Mouse (Mus musculus) heart, embryonic 15.5 days (tissue): ENCODE results near the gene Fzd4. TPM values are rescaled to one million over a fixed set of nuclear protein-coding genes. Genes with fewer than 3 reads are reported as not detected.

Experiments
- ATAC-seq: fragments of 200-750 bp; cut with Nextera tagmentation; replicated peaks from 2 replicates; pipeline ENCODE4 v1.8.0; 2017; ENCODE audit warnings: low read depth, moderate TSS enrichment; ENCODE audit not compliant: insufficient number of reproducible peaks, insufficient read depth, low FRiP score
- H3K27ac ChIP-seq: fragments of 300-500 bp; sonication (generic); 2 replicates; pipeline ENCODE4 v1.5.1; 2015; ENCODE audit warnings: mild to moderate bottlenecking, inconsistent platforms
- H3K27me3 ChIP-seq: fragments of 300-500 bp; sonication (generic); 2 replicates; pipeline ENCODE4 v1.6.1; 2015; ENCODE audit warnings: inconsistent platforms
- H3K36me3 ChIP-seq: fragments of 300-500 bp; sonication (generic); 2 replicates; pipeline ENCODE4 v1.6.1; 2015; ENCODE audit warnings: mild to moderate bottlenecking, inconsistent platforms
- H3K4me1 ChIP-seq: fragments of 300-500 bp; sonication (generic); replicated peaks from 2 replicates; pipeline ENCODE4 v1.6.1; 2015; ENCODE audit warnings: inconsistent platforms
- H3K4me2 ChIP-seq: fragments of 300-500 bp; sonication (generic); 2 replicates; pipeline ENCODE4 v1.6.1; 2015; ENCODE audit warnings: inconsistent platforms, mild to moderate bottlenecking, moderate library complexity
- H3K4me3 ChIP-seq: fragments of 300-500 bp; sonication (generic); 2 replicates; pipeline ENCODE4 v1.5.1; 2015; ENCODE audit warnings: mild to moderate bottlenecking, inconsistent platforms
- H3K9ac ChIP-seq: fragments of 300-500 bp; sonication (generic); 2 replicates; pipeline ENCODE4 v1.6.1; 2015; ENCODE audit warnings: mild to moderate bottlenecking, inconsistent platforms
- H3K9me3 ChIP-seq: fragments of 300-500 bp; sonication (generic); replicated peaks from 2 replicates; pipeline ENCODE4 v1.6.1; 2016; ENCODE audit warnings: inconsistent platforms
- WGBS: fragments of 180-500 bp; shearing (Covaris S2); methylation state at CpG from one replicate; pipeline ENCODE4 v1.1.7; 2015; ENCODE audit warnings: mixed read lengths; 5-methylcytosine and 5-hydroxymethylcytosine counted together
- polyA plus RNA-seq: library from polyadenylated mRNA; unstranded; fragments of >200 nt; fragmentation: Nextera tagmentation; extraction: Ambion mirVana; gene quantifications from 2 replicates; pipeline ENCODE4 v1.2.1, GENCODE M21; 2015

Fzd4 gene
- polyA plus RNA-seq, 1 experiment from 2014 or later = 9.3 TPM

- Histone ChIP-seq H3K9me3 (no peaks in the 10 kb centered on the region), H3K4me2 (no peak overlapping the region), H3K4me1 (peaks cover 13% of the 10 kb centered on the region), H3K27ac (no peak overlapping the region), H3K4me3 (no peak overlapping the region), H3K27me3 (no peaks in the 10 kb centered on the region), H3K9ac (no peak overlapping the region), H3K36me3 (no peaks in the 10 kb centered on the region)
- ATAC-seq = no peak
- 88% methylated on average over 3 of the region's 3 CpGs for WGBS
Observed at GRCm38 (mm10) chr7:89382892-89383291, 21.3 kb upstream of the Fzd4 start.

- ATAC-seq = no peak
- H3K4me3 ChIP-seq = no peak overlapping the region
- 64% methylated on average over 3 of the region's 3 CpGs for whole genome bisulfite sequencing
- H3K36me3 ChIP-seq = no peaks in the 10 kb centered on the region
- H3K9ac ChIP-seq = no peak overlapping the region
- H3K9me3 ChIP-seq = no peaks in the 10 kb centered on the region
- H3K4me1 ChIP-seq = peaks cover 16% of the 10 kb centered on the region
- H3K27me3 ChIP-seq = no peaks in the 10 kb centered on the region
- H3K4me2 ChIP-seq = no peak overlapping the region
- no peak overlapping the region for H3K27ac ChIP-seq
Observed at GRCm38 (mm10) chr7:89388981-89389380, 15.2 kb upstream of the Fzd4 start.

GRCm38 (mm10) chr7:89390660-89391059, 13.5 kb upstream of the Fzd4 start:
- H3K9ac ChIP-seq = no peak overlapping the region
- WGBS = 56% methylated on average over 2 of the region's 2 CpGs
- H3K27me3 ChIP-seq = no peaks in the 10 kb centered on the region
- ATAC-seq = no peak
- H3K27ac ChIP-seq = no peak overlapping the region
- no peak overlapping the region for H3K4me2 ChIP-seq
- H3K36me3 ChIP-seq = no peaks in the 10 kb centered on the region
- no peak overlapping the region for H3K4me3 ChIP-seq
- H3K4me1 ChIP-seq = peaks cover 16% of the 10 kb centered on the region
- H3K9me3 ChIP-seq = no peaks in the 10 kb centered on the region

- no peak overlapping the region for H3K4me2 ChIP-seq
- H3K36me3 ChIP-seq = no peaks in the 10 kb centered on the region
- no peak overlapping the region for H3K4me3 ChIP-seq
- H3K27me3 ChIP-seq = no peaks in the 10 kb centered on the region
- H3K4me1 ChIP-seq = peaks cover 14% of the 10 kb centered on the region
- no peak overlapping the region for H3K9ac ChIP-seq
- ATAC-seq = no peak
- WGBS = 88% methylated on average over 3 of the region's 3 CpGs
- no peaks in the 10 kb centered on the region for H3K9me3 ChIP-seq
- H3K27ac ChIP-seq = no peak overlapping the region
Observed at GRCm38 (mm10) chr7:89391281-89391680, 12.9 kb upstream of the Fzd4 start.

- Histone ChIP-seq H3K4me1 (peaks cover 9% of the 10 kb centered on the region), H3K4me3 (no peak overlapping the region), H3K36me3 (no peaks in the 10 kb centered on the region), H3K27ac (no peak overlapping the region), H3K9ac (no peak overlapping the region), H3K4me2 (no peak overlapping the region), H3K27me3 (no peaks in the 10 kb centered on the region), H3K9me3 (no peaks in the 10 kb centered on the region)
- ATAC-seq = no peak
- 44% methylated on average over 4 of the region's 4 CpGs for WGBS
Observed at GRCm38 (mm10) chr7:89391831-89392230, 12.3 kb upstream of the Fzd4 start.

- no peak overlapping the region for H3K27ac ChIP-seq
- WGBS = 46% methylated on average over 4 of the region's 4 CpGs
Observed at GRCm38 (mm10) chr7:89392388-89392787, 11.8 kb upstream of the Fzd4 start.

GRCm38 (mm10) chr7:89392825-89393224, 11.3 kb upstream of the Fzd4 start:
- Histone ChIP-seq H3K27me3 (no peaks in the 10 kb centered on the region), H3K36me3 (no peaks in the 10 kb centered on the region), H3K9ac (no peak overlapping the region), H3K27ac (no peak overlapping the region), H3K4me1 (peaks cover 8% of the 10 kb centered on the region; the same call in 1 of the 2 replicates), H3K9me3 (no peaks in the 10 kb centered on the region), H3K4me2 (no peak overlapping the region), H3K4me3 (no peak overlapping the region)
- 100% methylated on average over 1 of the region's 1 CpGs for WGBS
- ATAC-seq = no peak

More at GRCm38 (mm10) chr7:89392388-89392787, 11.8 kb upstream of the Fzd4 start:
- Histone ChIP-seq H3K9me3 (no peaks in the 10 kb centered on the region), H3K9ac (no peak overlapping the region), H3K4me1 (peaks cover 8% of the 10 kb centered on the region; the same call in 1 of the 2 replicates), H3K4me2 (no peak overlapping the region), H3K27me3 (no peaks in the 10 kb centered on the region), H3K4me3 (no peak overlapping the region), H3K36me3 (no peaks in the 10 kb centered on the region)
- ATAC-seq = no peak

- Histone ChIP-seq H3K27ac (no peak overlapping the region), H3K4me2 (no peak overlapping the region), H3K9ac (no peak overlapping the region), H3K27me3 (no peaks in the 10 kb centered on the region), H3K4me3 (no peak overlapping the region), H3K4me1 (peaks cover 8% of the 10 kb centered on the region; the same call in 1 of the 2 replicates), H3K36me3 (no peaks in the 10 kb centered on the region), H3K9me3 (no peaks in the 10 kb centered on the region)
- no peak for ATAC-seq
- 80% methylated on average over 1 of the region's 1 CpGs for WGBS
Observed at GRCm38 (mm10) chr7:89395399-89395798, 8.8 kb upstream of the Fzd4 start.

- Histone ChIP-seq H3K27me3 (no peaks in the 10 kb centered on the region), H3K9me3 (no peaks in the 10 kb centered on the region), H3K27ac (no peak overlapping the region), H3K4me1 (peaks cover 8% of the 10 kb centered on the region; the same call in 1 of the 2 replicates), H3K4me2 (no peak overlapping the region), H3K4me3 (no peak overlapping the region), H3K9ac (no peak overlapping the region), H3K36me3 (no peaks in the 10 kb centered on the region)
- ATAC-seq = no peak
- WGBS = 57% methylated on average over 8 of the region's 8 CpGs
Observed at GRCm38 (mm10) chr7:89396386-89396785, 7.8 kb upstream of the Fzd4 start.

- WGBS = 78% methylated on average over 3 of the region's 3 CpGs
- Histone ChIP-seq H3K27me3 (no peaks in the 10 kb centered on the region), H3K9ac (no peak overlapping the region), H3K9me3 (no peaks in the 10 kb centered on the region), H3K36me3 (no peaks in the 10 kb centered on the region), H3K4me3 (no peak overlapping the region), H3K27ac (no peak overlapping the region), H3K4me1 (peaks cover 5% of the 10 kb centered on the region), H3K4me2 (no peak overlapping the region)
- no peak for ATAC-seq
Observed at GRCm38 (mm10) chr7:89397837-89398534, 6.2 kb upstream of the Fzd4 start.

GRCm38 (mm10) chr7:89400721-89401120, 3.4 kb upstream of the Fzd4 start:
- WGBS = 96% methylated on average over 2 of the region's 2 CpGs
- Histone ChIP-seq H3K9me3 (no peaks in the 10 kb centered on the region), H3K27ac (no peak overlapping the region), H3K27me3 (no peaks in the 10 kb centered on the region), H3K4me2 (no peak overlapping the region), H3K36me3 (no peaks in the 10 kb centered on the region), H3K4me3 (no peak overlapping the region), H3K9ac (no peak overlapping the region), H3K4me1 (peaks cover 8% of the 10 kb centered on the region)
- ATAC-seq = no peak
